In the genomic region with DNA sequence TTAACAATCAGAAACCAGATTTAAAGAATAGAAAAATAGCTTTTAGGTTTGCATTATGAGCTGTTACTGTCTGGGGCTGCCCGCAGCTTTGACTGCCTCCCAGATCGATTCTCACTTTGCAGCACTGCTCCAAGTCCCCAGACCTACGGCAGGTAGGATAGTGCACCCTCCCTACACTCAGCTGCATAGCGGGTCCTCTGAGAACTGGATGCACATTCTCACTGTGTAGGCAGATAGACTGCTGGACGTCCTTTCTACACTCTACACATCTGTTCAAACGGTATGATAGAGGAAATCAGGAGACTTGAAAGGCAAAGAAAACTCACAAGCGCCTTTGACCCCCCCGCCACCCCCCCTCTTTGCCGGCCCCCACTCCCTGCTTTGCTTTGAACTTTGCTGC, we compare ENCODE assay signal across 26 mouse cellular contexts. TPM values are rescaled to one million over a fixed set of nuclear protein-coding genes. Genes with fewer than 3 reads are reported as not detected.
DNase-seq lines count a peak whose midpoint lies in the region; ATAC-seq and TF ChIP-seq lines count a peak whose summit lies in the region.
"Had no signal": no experiment of that assay in that cellular context is flagged by ENCODE, and none has a peak within 500 bp of the region (broad histone marks: within the 10 kb centered on the region; RNA-seq: fewer than 3 reads in every experiment).

No protein-coding gene starts in this region.

- H3K9ac ChIP-seq in forebrain, embryonic 15.5 days (replicated peaks): no peak overlapping the region
- no peak overlapping the region for H3K9ac ChIP-seq in forebrain, embryonic 11.5 days (ENCODE audit: low read length)
- H3K9ac ChIP-seq in lung, embryonic 14.5 days: no peak overlapping the region
- no peak overlapping the region for H3K9ac ChIP-seq in midbrain, embryonic 15.5 days
- H3K9ac ChIP-seq in midbrain, embryonic 13.5 days (replicated peaks): no peak overlapping the region
- H3K9ac ChIP-seq in neural tube, embryonic 15.5 days (replicated peaks): no peak overlapping the region
- H3K9ac ChIP-seq: embryonic facial prominence, embryonic 12.5 days; embryonic facial prominence, embryonic 15.5 days; heart, embryonic 12.5 days; heart, embryonic 15.5 days had no signal

- H3K36me3 ChIP-seq in forebrain, embryonic 15.5 days: no peaks in the 10 kb centered on the region
- no peaks in the 10 kb centered on the region for H3K36me3 ChIP-seq in forebrain, embryonic 11.5 days (ENCODE audit: control insufficient read depth, insufficient read depth, low read length)
- no peaks in the 10 kb centered on the region for H3K36me3 ChIP-seq in lung, embryonic 14.5 days (ENCODE audit: insufficient read depth)
- H3K36me3 ChIP-seq in midbrain, embryonic 15.5 days (replicated peaks): no peaks in the 10 kb centered on the region
- no peaks in the 10 kb centered on the region for H3K36me3 ChIP-seq in midbrain, embryonic 13.5 days
- H3K36me3 ChIP-seq in neural tube, embryonic 15.5 days: no peaks in the 10 kb centered on the region
- H3K36me3 ChIP-seq: embryonic facial prominence, embryonic 12.5 days; embryonic facial prominence, embryonic 15.5 days; heart, embryonic 12.5 days; heart, embryonic 15.5 days had no signal

- no peak for DNase-seq in forebrain, embryonic 11.5 days (ENCODE audit: low spot score)
- DNase-seq in lung, embryonic 14.5 days: no peak
- no peak for DNase-seq in lung, postnatal 25 days (ENCODE audit: low spot score)
- no peak for DNase-seq in right cerebral cortex, adult 2 months (ENCODE audit: low spot score in 2 of 2)
- DNase-seq: adrenal gland, adult 2 months; adrenal gland, postnatal 14 days; cerebellum, adult 11 months; cerebellum, adult 2 months; cerebellum, adult 9-11 months; cerebellum, postnatal 25 days; gastrocnemius, adult 2 months; gastrocnemius, postnatal 14 days; heart, adult 18-20 months; heart, postnatal 10 days; heart, postnatal 36 days had no signal

- no peak for TF ChIP-seq CTCF in lung, embryonic 14.5 days (IDR thresholded peaks at IDR 0.05; ENCODE audit: low read depth)

- H3K4me3 ChIP-seq in forebrain, embryonic 15.5 days: no peak overlapping the region
- no peak overlapping the region for H3K4me3 ChIP-seq in forebrain, embryonic 11.5 days (ENCODE audit: low read depth, low read length)
- H3K4me3 ChIP-seq in lung, embryonic 14.5 days (ENCODE audit: low read depth, low read length): no peak overlapping the region
- no peak overlapping the region for H3K4me3 ChIP-seq in midbrain, embryonic 15.5 days
- no peak overlapping the region for H3K4me3 ChIP-seq in midbrain, embryonic 13.5 days (replicated peaks)
- H3K4me3 ChIP-seq in neural tube, embryonic 15.5 days (replicated peaks): no peak overlapping the region
- H3K4me3 ChIP-seq: embryonic facial prominence, embryonic 12.5 days; embryonic facial prominence, embryonic 15.5 days; gastrocnemius, adult 2 months; heart, embryonic 12.5 days; heart, embryonic 15.5 days had no signal

- ATAC-seq in forebrain, embryonic 15.5 days (replicated peaks): no peak; the same call in 1 of the 2 replicates
- no peak for ATAC-seq in forebrain, embryonic 11.5 days (replicated peaks; ENCODE audit: low FRiP score)
- ATAC-seq in lung, embryonic 14.5 days (ENCODE audit: insufficient read depth): no peak
- ATAC-seq in midbrain, embryonic 15.5 days (replicated peaks): 0 out of 2 replicates have a peak, but pooled peaks have one; percentile 38
- ATAC-seq in midbrain, embryonic 13.5 days: no peak
- peak; percentile 39; the same call in 1 of the 2 replicates for ATAC-seq in neural tube, embryonic 15.5 days (ENCODE audit: low FRiP score)
- ATAC-seq: CD4-positive, CD25-positive, alpha-beta regulatory T cell, adult 4 months; hindbrain, embryonic 16.5 days; inflammation-experienced regulatory T-cells, adult 6 months had no signal

- peaks cover 29% of the 10 kb centered on the region for H3K4me1 ChIP-seq in forebrain, embryonic 15.5 days
- H3K4me1 ChIP-seq in forebrain, embryonic 11.5 days (replicated peaks; ENCODE audit: control insufficient read depth, insufficient read depth, low read length): peaks cover 2% of the 10 kb centered on the region; the same call in 1 of the 2 replicates
- 0 out of 2 replicates have a peak, but pooled peaks cover 9% of the 10 kb centered on the region for H3K4me1 ChIP-seq in lung, embryonic 14.5 days (ENCODE audit: insufficient read depth)
- H3K4me1 ChIP-seq in midbrain, embryonic 15.5 days: peaks cover 16% of the 10 kb centered on the region
- H3K4me1 ChIP-seq in midbrain, embryonic 13.5 days (replicated peaks): peaks cover 22% of the 10 kb centered on the region
- peaks cover 26% of the 10 kb centered on the region for H3K4me1 ChIP-seq in neural tube, embryonic 15.5 days

- peak overlapping the region; percentile 50 for H3K27ac ChIP-seq in forebrain, embryonic 15.5 days (replicated peaks)
- no peak overlapping the region for H3K27ac ChIP-seq in forebrain, embryonic 11.5 days (ENCODE audit: low read depth, low read length)
- H3K27ac ChIP-seq in lung, embryonic 14.5 days (ENCODE audit: low read depth): peak overlapping the region; percentile 79
- H3K27ac ChIP-seq in midbrain, embryonic 15.5 days: no peak overlapping the region
- H3K27ac ChIP-seq in midbrain, embryonic 13.5 days: no peak overlapping the region
- H3K27ac ChIP-seq in neural tube, embryonic 15.5 days (replicated peaks): peak overlapping the region; percentile 24; the same call in 1 of the 2 replicates
- H3K27ac ChIP-seq: embryonic facial prominence, embryonic 12.5 days; embryonic facial prominence, embryonic 15.5 days had no signal

- H3K4me2 ChIP-seq in forebrain, embryonic 15.5 days (replicated peaks): no peak overlapping the region
- no peak overlapping the region for H3K4me2 ChIP-seq in forebrain, embryonic 11.5 days (ENCODE audit: low read depth, low read length, severe bottlenecking)
- H3K4me2 ChIP-seq in lung, embryonic 14.5 days: 0 out of 2 replicates have a peak overlapping the region, but pooled peaks have one; percentile 10
- H3K4me2 ChIP-seq in midbrain, embryonic 15.5 days: no peak overlapping the region
- no peak overlapping the region for H3K4me2 ChIP-seq in midbrain, embryonic 13.5 days (replicated peaks)
- no peak overlapping the region for H3K4me2 ChIP-seq in neural tube, embryonic 15.5 days
- H3K4me2 ChIP-seq: embryonic facial prominence, embryonic 12.5 days; embryonic facial prominence, embryonic 15.5 days; heart, embryonic 12.5 days; heart, embryonic 15.5 days had no signal

- no peaks in the 10 kb centered on the region for H3K9me3 ChIP-seq in forebrain, embryonic 15.5 days
- no peaks in the 10 kb centered on the region for H3K9me3 ChIP-seq in forebrain, embryonic 11.5 days (ENCODE audit: control insufficient read depth, low read length)
- H3K9me3 ChIP-seq in lung, embryonic 14.5 days (ENCODE audit: low read depth, low read length): no peaks in the 10 kb centered on the region
- H3K9me3 ChIP-seq in midbrain, embryonic 15.5 days: no peaks in the 10 kb centered on the region
- H3K9me3 ChIP-seq in midbrain, embryonic 13.5 days: no peaks in the 10 kb centered on the region
- no peaks in the 10 kb centered on the region for H3K9me3 ChIP-seq in neural tube, embryonic 15.5 days (replicated peaks)
- H3K9me3 ChIP-seq: embryonic facial prominence, embryonic 12.5 days; embryonic facial prominence, embryonic 15.5 days; heart, embryonic 12.5 days; heart, embryonic 15.5 days had no signal

- no peaks in the 10 kb centered on the region for H3K27me3 ChIP-seq in forebrain, embryonic 15.5 days
- H3K27me3 ChIP-seq in forebrain, embryonic 11.5 days (ENCODE audit: control insufficient read depth, insufficient read depth, low read length): no peaks in the 10 kb centered on the region
- H3K27me3 ChIP-seq in lung, embryonic 14.5 days (ENCODE audit: insufficient read depth, low read length): no peaks in the 10 kb centered on the region
- no peaks in the 10 kb centered on the region for H3K27me3 ChIP-seq in midbrain, embryonic 15.5 days (replicated peaks)
- H3K27me3 ChIP-seq in midbrain, embryonic 13.5 days: no peaks in the 10 kb centered on the region
- no peaks in the 10 kb centered on the region for H3K27me3 ChIP-seq in neural tube, embryonic 15.5 days (replicated peaks)
- H3K27me3 ChIP-seq: embryonic facial prominence, embryonic 12.5 days; embryonic facial prominence, embryonic 15.5 days; heart, embryonic 15.5 days had no signal

- 63% methylated on average over 9 of the region's 9 CpGs for WGBS in forebrain, embryonic 15.5 days
- WGBS in forebrain, embryonic 11.5 days: 74% methylated on average over 9 of the region's 9 CpGs
- 36% methylated on average over 9 of the region's 9 CpGs for WGBS in lung, embryonic 14.5 days
- WGBS in midbrain, embryonic 15.5 days: 72% methylated on average over 9 of the region's 9 CpGs
- WGBS in midbrain, embryonic 13.5 days: 72% methylated on average over 9 of the region's 9 CpGs
- WGBS in neural tube, embryonic 15.5 days: 63% methylated on average over 9 of the region's 9 CpGs

RNA-seq across cellular contexts. Expression of a gene that starts 42.7 kb away (rescaled TPM):
- 12.5 and 13.1 TPM in 2 replicates for polyA plus RNA-seq in forebrain, embryonic 15.5 days (2015; fragmentation: Nextera tagmentation; extraction: Ambion mirVana)
- polyA plus RNA-seq in forebrain, embryonic 11.5 days (2014; fragmentation: Nextera tagmentation; extraction: Ambion mirVana): 1.8 and 2.0 TPM in 2 replicates
- polyA plus RNA-seq in lung, embryonic 14.5 days (2014; fragmentation: Nextera tagmentation; extraction: Ambion mirVana): 2.1 and 3.3 TPM in 2 replicates
- polyA plus RNA-seq in midbrain, embryonic 15.5 days (2015; fragmentation: Nextera tagmentation; extraction: Ambion mirVana): 3.1 and 4.0 TPM in 2 replicates
- polyA plus RNA-seq in midbrain, embryonic 13.5 days (2015; fragmentation: Nextera tagmentation; extraction: Ambion mirVana): 1.6 and 2.1 TPM in 2 replicates
- 3.3 and 3.6 TPM in 2 replicates for polyA plus RNA-seq in neural tube, embryonic 15.5 days (2015; fragmentation: Nextera tagmentation; extraction: Ambion mirVana)
- polyA plus RNA-seq: CD4-positive, CD25-positive, alpha-beta regulatory T cell, adult 4 months; inflammation-experienced regulatory T-cells, adult 6 months had no signal

Comparison
In these comparisons a context has a peak if more than half of its experiments do, and no peak if none do; other contexts are left out.
1. ATAC-seq: peak in midbrain, embryonic 15.5 days (single experiment) and neural tube, embryonic 15.5 days (single experiment); none in forebrain, embryonic 15.5 days (single experiment), forebrain, embryonic 11.5 days (single experiment), lung, embryonic 14.5 days (single experiment) and midbrain, embryonic 13.5 days (single experiment).
2. H3K27ac ChIP-seq: peak in forebrain, embryonic 15.5 days (single experiment), lung, embryonic 14.5 days (single experiment) and neural tube, embryonic 15.5 days (single experiment); none in forebrain, embryonic 11.5 days (single experiment), midbrain, embryonic 15.5 days (single experiment) and midbrain, embryonic 13.5 days (single experiment).